Mouse (Mus musculus) ES-CJ7 (cell line): ENCODE measurements around the gene 1700020N01Rik.

Source experiments
- DNase-seq: peaks from one replicate; pipeline ENCODE4 v3.0.0; 2011; ENCODE audit warnings: low read depth, low spot score

The 1700020N01Rik gene

GRCm38 (mm10) chr10:21600931-21601330 lies 8.0 kb downstream of the 1700020N01Rik start:
- DNase-seq, result peak; percentile 89

- DNase-seq, result no peak
Measured at GRCm38 (mm10) chr10:21604476-21604875, 11.5 kb downstream of the 1700020N01Rik start.

- no peak for DNase-seq
Measured at GRCm38 (mm10) chr10:21605011-21605571, 12.1 kb downstream of the 1700020N01Rik start.

GRCm38 (mm10) chr10:21605601-21606000 lies 12.7 kb downstream of the 1700020N01Rik start:
- DNase-seq, result no peak

GRCm38 (mm10) chr10:21606931-21607330 lies 14.0 kb downstream of the 1700020N01Rik start:
- no peak for DNase-seq

- DNase-seq, result no peak
Measured at GRCm38 (mm10) chr10:21609583-21609982, 16.6 kb downstream of the 1700020N01Rik start.

- no peak for DNase-seq
Measured at GRCm38 (mm10) chr10:21613021-21613860, 20.3 kb downstream of the 1700020N01Rik start.

- no peak for DNase-seq
Measured at GRCm38 (mm10) chr10:21614520-21614919, 21.6 kb downstream of the 1700020N01Rik start.

GRCm38 (mm10) chr10:21618745-21619508 lies 26.0 kb downstream of the 1700020N01Rik start:
- DNase-seq, result no peak

- DNase-seq, result no peak
Measured at GRCm38 (mm10) chr10:21622065-21622464, 29.1 kb downstream of the 1700020N01Rik start.

- no peak for DNase-seq
Measured at GRCm38 (mm10) chr10:21628555-21628954, 35.6 kb downstream of the 1700020N01Rik start.

GRCm38 (mm10) chr10:21629031-21629740 lies 36.2 kb downstream of the 1700020N01Rik start:
- DNase-seq, result no peak

- DNase-seq, result no peak
Measured at GRCm38 (mm10) chr10:21631481-21631880, 38.5 kb downstream of the 1700020N01Rik start.

GRCm38 (mm10) chr10:21632687-21633086 lies 39.7 kb downstream of the 1700020N01Rik start:
- no peak for DNase-seq

GRCm38 (mm10) chr10:21635988-21636710 lies 43.2 kb downstream of the 1700020N01Rik start:
- DNase-seq, result no peak

GRCm38 (mm10) chr10:21636711-21637081 lies 43.8 kb downstream of the 1700020N01Rik start:
- no peak for DNase-seq

GRCm38 (mm10) chr10:21651388-21651787 lies 58.4 kb downstream of the 1700020N01Rik start:
- DNase-seq, result no peak

GRCm38 (mm10) chr10:21652426-21653345 lies 59.7 kb downstream of the 1700020N01Rik start:
- no peak for DNase-seq

GRCm38 (mm10) chr10:21653469-21653868 lies 60.5 kb downstream of the 1700020N01Rik start:
- peak; percentile 43 for DNase-seq
